Mouse (Mus musculus) T-cell, adult 66 days (primary cell): Measurements from ENCODE around the gene Adgrg5. TPM values are rescaled to one million over a fixed set of nuclear protein-coding genes. Genes with fewer than 3 reads are reported as not detected.

Experiments used
- total RNA-seq, 2 experiments: library from RNA; stranded (reverse); gene quantifications; 3 replicates in 1 of 2; 4 replicates in 1 of 2; pipeline ENCODE4 v1.2.4; 2023

Gene Adgrg5
- 10 to 100 TPM; 64.2 to 73.4 TPM for total RNA-seq

GRCm38 (mm10) chr8:94923405-94923804 lies at the start of gene Adgrg5:
Gene Adgrg5, plus strand, starts transcription at chr8:94923694.

GRCm38 (mm10) chr8:94876197-94876730 lies 47.2 kb upstream of the Adgrg5 start, which contains the start of gene Dok4:
Gene Dok4, minus strand, starts transcription at chr8:94876330.

GRCm38 (mm10) chr8:94917851-94918495 lies 5.5 kb upstream of the Adgrg5 start, which contains the start of gene Ccdc102a:
Gene Ccdc102a, minus strand, starts transcription at chr8:94918098.

GRCm38 (mm10) chr8:94974467-94975165 lies 51.1 kb downstream of the Adgrg5 start, which contains the start of gene Adgrg1:
Gene Adgrg1, plus strand, starts transcription at chr8:94974751.

Other genes starting within 250 kb of the Adgrg5 start
- gene Pllp, start 227.4 kb upstream of the Adgrg5 start, total RNA-seq, result not detected
- not detected for gene Ccl22, start 178.1 kb upstream of the Adgrg5 start, total RNA-seq
- gene Cx3cl1, start 151.7 kb upstream of the Adgrg5 start, total RNA-seq, result under 1 TPM in 1 of 2 experiments, not detected in 1; 0.26 TPM
- not detected for gene Ccl17, start 113.2 kb upstream of the Adgrg5 start, total RNA-seq
- gene Coq9, start 85.4 kb upstream of the Adgrg5 start, total RNA-seq, result 10 to 100 TPM; 28.2 to 45.3 TPM
- gene Ciapin1, start 85.3 kb upstream of the Adgrg5 start, total RNA-seq, result 10 to 100 TPM; 67.1 to 71.6 TPM
- 10 to 100 TPM; 68.0 to 85.1 TPM for gene Polr2c, start 66.2 kb upstream of the Adgrg5 start, total RNA-seq
- gene Dok4, start 47.4 kb upstream of the Adgrg5 start, total RNA-seq, result 1 to 10 TPM; 1.1 to 1.3 TPM
- gene Ccdc102a, start 5.6 kb upstream of the Adgrg5 start, total RNA-seq, result 1 to 10 TPM; 6.8 to 9.9 TPM
- 1 to 10 TPM; 7.3 to 9.8 TPM for gene Adgrg1, start 51.1 kb downstream of the Adgrg5 start, total RNA-seq
- 1 to 10 TPM; 6.2 to 7.8 TPM for gene Adgrg3, start 94.0 kb downstream of the Adgrg5 start, total RNA-seq
- under 1 TPM in 1 of 2 experiments, not detected in 1; 0.96 TPM for gene Drc7, start 131.4 kb downstream of the Adgrg5 start, total RNA-seq
- 10 to 100 TPM; 18.9 to 20.9 TPM for gene Katnb1, start 157.5 kb downstream of the Adgrg5 start, total RNA-seq